Mouse (Mus musculus): ENCODE measurements around the gene Gm10665. TPM values are rescaled to one million over a fixed set of nuclear protein-coding genes. Genes with fewer than 3 reads are reported as not detected.
"Not testable (repeated sequence)": the region's sequence is repeated elsewhere in the genome, so short reads cannot be mapped to it uniquely, and the experiment has no call there.

Gene Gm10665
- polyA plus RNA-seq (2015; fragmentation: Nextera tagmentation; extraction: Ambion mirVana), result not detected in 2 replicates

- H3K4me3 ChIP-seq; H3K9me3 ChIP-seq; H3K36me3 ChIP-seq; H3K27ac ChIP-seq; H3K27me3 ChIP-seq; H3K4me1 ChIP-seq; H3K9ac ChIP-seq; ATAC-seq (ENCODE audit: borderline replicate concordance, extremely low read depth, low FRiP score, low TSS enrichment); H3K4me2 ChIP-seq: not testable (repeated sequence)
- WGBS, result no CpG with 5 or more reads among the region's 5 CpGs
Observed at GRCm38 (mm10) chr7:22463975-22464374, at the start of gene Gm10665. Gene Gm10665, minus strand, starts transcription at chr7:22464075.

- H3K4me1 ChIP-seq; H3K9me3 ChIP-seq; H3K27ac ChIP-seq; H3K4me3 ChIP-seq; H3K4me2 ChIP-seq; H3K27me3 ChIP-seq; ATAC-seq (ENCODE audit: borderline replicate concordance, extremely low read depth, low FRiP score, low TSS enrichment); H3K9ac ChIP-seq; H3K36me3 ChIP-seq: not testable (repeated sequence)
- 33% methylated on average over 2 of the region's 3 CpGs for WGBS
Observed at GRCm38 (mm10) chr7:22499578-22499977, 35.7 kb upstream of the Gm10665 start, which contains the start of gene Vmn1r151. Gene Vmn1r151, minus strand, starts transcription at chr7:22499678.

- not testable (repeated sequence) for H3K36me3 ChIP-seq; H3K4me3 ChIP-seq; H3K27me3 ChIP-seq; ATAC-seq (ENCODE audit: borderline replicate concordance, extremely low read depth, low FRiP score, low TSS enrichment); H3K4me1 ChIP-seq; H3K27ac ChIP-seq; H3K9ac ChIP-seq; H3K9me3 ChIP-seq; H3K4me2 ChIP-seq
- WGBS, result no CpG with 5 or more reads among the region's 2 CpGs
Observed at GRCm38 (mm10) chr7:22438129-22438528, 25.7 kb downstream of the Gm10665 start, which contains the start of gene Vmn1r149. Gene Vmn1r149, minus strand, starts transcription at chr7:22438229.

- not testable (repeated sequence) for H3K9ac ChIP-seq; H3K36me3 ChIP-seq; ATAC-seq (ENCODE audit: borderline replicate concordance, extremely low read depth, low FRiP score, low TSS enrichment); H3K4me2 ChIP-seq; H3K4me1 ChIP-seq; H3K9me3 ChIP-seq; H3K27ac ChIP-seq; H3K27me3 ChIP-seq; H3K4me3 ChIP-seq
- no CpG with 5 or more reads among the region's 3 CpGs for WGBS
Observed at GRCm38 (mm10) chr7:22413283-22413682, 50.6 kb downstream of the Gm10665 start, which contains the start of gene Vmn1r148. Gene Vmn1r148, plus strand, starts transcription at chr7:22413583.

Other genes with a start within 250 kb of the Gm10665 start
- not detected in 2 replicates for gene Gm8453, start 234.6 kb downstream of the Gm10665 start, polyA plus RNA-seq (2015; fragmentation: Nextera tagmentation; extraction: Ambion mirVana)
- gene Gm4187, start 134.4 kb downstream of the Gm10665 start, polyA plus RNA-seq (2015; fragmentation: Nextera tagmentation; extraction: Ambion mirVana), result not detected in 2 replicates
- not detected in 2 replicates for gene Gm8660, start 93.0 kb downstream of the Gm10665 start, polyA plus RNA-seq (2015; fragmentation: Nextera tagmentation; extraction: Ambion mirVana)
- not detected in 2 replicates for gene Vmn1r148, start 50.5 kb downstream of the Gm10665 start, polyA plus RNA-seq (2015; fragmentation: Nextera tagmentation; extraction: Ambion mirVana)
- gene Vmn1r149, start 25.8 kb downstream of the Gm10665 start, polyA plus RNA-seq (2015; fragmentation: Nextera tagmentation; extraction: Ambion mirVana), result not detected in 2 replicates
- gene Vmn1r151, start 35.6 kb upstream of the Gm10665 start, polyA plus RNA-seq (2015; fragmentation: Nextera tagmentation; extraction: Ambion mirVana), result not detected in 2 replicates
- not detected in 2 replicates for gene Vmn1r152, start 58.9 kb upstream of the Gm10665 start, polyA plus RNA-seq (2015; fragmentation: Nextera tagmentation; extraction: Ambion mirVana)
- gene Gm8677, start 70.8 kb upstream of the Gm10665 start, polyA plus RNA-seq (2015; fragmentation: Nextera tagmentation; extraction: Ambion mirVana), result not detected in 2 replicates
- not detected in 2 replicates for gene Gm4201, start 101.3 kb upstream of the Gm10665 start, polyA plus RNA-seq (2015; fragmentation: Nextera tagmentation; extraction: Ambion mirVana)
- gene Gm4565, start 124.1 kb upstream of the Gm10665 start, polyA plus RNA-seq (2015; fragmentation: Nextera tagmentation; extraction: Ambion mirVana), result not detected in 2 replicates
- not detected in 2 replicates for gene Vmn1r155, start 193.9 kb upstream of the Gm10665 start, polyA plus RNA-seq (2015; fragmentation: Nextera tagmentation; extraction: Ambion mirVana)
- gene Gm8693, start 228.2 kb upstream of the Gm10665 start, polyA plus RNA-seq (2015; fragmentation: Nextera tagmentation; extraction: Ambion mirVana), result not detected in 2 replicates

Measured in lung, embryonic 15.5 days (tissue).